Mouse (Mus musculus): ENCODE measurements around the gene Smim14.
A peak's percentile ranks its signal among the peaks of the same experiment; 100 is the strongest.

Smim14 gene

DNA sequence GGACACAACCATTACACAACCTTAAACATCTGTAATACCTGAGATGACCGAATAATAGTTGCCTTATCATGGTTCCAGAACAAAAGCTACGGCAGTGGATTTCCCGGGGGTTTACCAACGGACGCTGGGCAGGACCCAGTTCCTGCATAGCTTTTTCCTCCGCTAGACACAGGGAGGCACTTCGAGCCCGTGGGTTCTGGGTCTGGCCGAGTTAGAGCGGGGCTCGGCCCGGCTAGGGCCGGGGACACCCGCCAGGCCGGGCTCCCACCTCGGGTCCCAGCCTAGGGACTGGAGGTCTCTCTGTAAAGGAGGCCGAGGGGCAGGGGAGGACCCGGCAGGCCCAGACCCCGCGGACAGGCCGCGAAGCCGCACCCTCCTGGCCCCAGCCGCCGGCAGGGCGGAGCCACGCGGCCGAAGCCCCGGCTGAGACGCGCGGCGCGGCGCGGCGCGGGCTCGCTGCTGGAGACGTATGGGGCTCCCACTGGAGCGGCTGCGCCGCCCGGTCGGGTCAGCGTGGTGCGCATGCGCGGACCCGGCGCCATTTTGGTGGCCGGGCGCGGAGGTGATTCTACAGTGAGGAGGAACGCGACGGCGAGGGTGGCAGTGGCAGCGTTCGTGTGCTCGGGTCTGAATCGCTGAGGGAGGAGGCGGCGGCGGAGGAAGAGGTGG is at the start of gene Smim14, which contains the start of gene Ube2k:
Gene Smim14, minus strand, starts transcription at position 434 of the 669 bp plus-strand sequence.
Gene Ube2k, plus strand, starts transcription at position 483 of the 669 bp plus-strand sequence.
- peak; percentile 100 for DNase-seq

DNA sequence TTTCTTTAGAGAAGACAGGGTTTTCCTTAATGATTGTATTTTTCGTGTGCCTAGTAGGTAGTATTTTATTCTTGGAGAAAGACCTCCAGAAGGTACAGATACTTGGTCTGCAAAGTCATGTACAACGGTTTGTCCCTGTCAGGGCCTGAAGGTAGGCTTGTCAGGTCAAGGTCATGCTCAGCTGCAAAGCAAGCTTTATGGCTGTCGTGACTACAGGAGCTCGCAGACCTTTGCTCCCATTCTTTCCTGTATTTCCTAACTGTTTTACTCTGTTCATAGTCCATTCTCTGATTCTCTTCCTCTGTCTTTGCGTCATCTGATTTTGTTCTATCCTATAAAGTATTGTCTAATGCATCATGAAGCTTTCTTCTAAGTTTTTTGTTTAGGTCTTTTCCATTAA is 49.3 kb upstream of the Smim14 start:
- no peak for DNase-seq

GRCm38 (mm10) chr5:65578545-65578944 is 41.6 kb upstream of the Smim14 start:
- DNase-seq: no peak

GRCm38 (mm10) chr5:65575896-65576295 is 38.9 kb upstream of the Smim14 start:
- DNase-seq: no peak

DNA sequence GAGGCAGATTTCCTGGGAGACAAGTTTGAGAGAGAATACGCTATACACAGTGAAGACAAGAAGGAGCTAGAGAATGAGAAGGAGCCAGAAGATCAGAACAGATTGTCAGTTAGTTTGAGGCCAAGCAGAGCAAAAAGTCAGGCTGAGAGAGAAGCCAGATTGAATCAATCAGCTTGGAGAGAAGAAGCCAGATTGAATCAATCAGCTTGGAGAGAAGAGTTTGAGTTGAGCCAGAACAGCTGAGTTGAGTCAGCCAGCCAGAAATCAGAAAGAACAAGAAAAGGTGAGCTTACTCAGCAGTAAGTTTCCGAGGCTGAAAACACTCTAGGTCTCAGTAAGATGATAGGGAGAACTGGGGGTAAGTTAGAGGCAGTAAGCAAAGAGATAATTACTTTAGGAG is 37.9 kb upstream of the Smim14 start:
- DNase-seq: no peak

DNA sequence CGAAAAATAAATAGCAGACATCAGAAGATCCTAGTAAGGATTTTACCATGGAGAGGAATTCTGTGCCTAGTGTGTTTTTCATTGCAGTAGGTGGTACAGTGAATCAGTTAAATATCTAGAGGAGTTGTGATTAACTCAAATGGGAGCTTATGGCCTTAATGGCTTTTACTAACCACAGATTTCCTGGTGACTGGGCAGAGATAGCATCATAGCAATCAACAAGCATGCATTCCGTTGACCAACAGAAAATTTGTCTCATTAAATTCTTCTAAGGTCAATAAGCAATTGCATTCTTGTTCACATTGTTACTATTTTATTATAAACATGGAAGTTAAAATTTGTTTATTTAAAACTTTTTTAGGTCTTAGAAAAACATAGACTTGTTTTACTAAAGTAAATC is 28.5 kb upstream of the Smim14 start:
- DNase-seq: no peak

- DNase-seq: peak; percentile 85
These were observed 24.3 kb upstream of the Smim14 start for GRCm38 (mm10) chr5:65561125-65561893.

GRCm38 (mm10) chr5:65557109-65557508 is 20.1 kb upstream of the Smim14 start:
- DNase-seq: no peak

- peak; percentile 77 for DNase-seq
These were observed 12.7 kb upstream of the Smim14 start for GRCm38 (mm10) chr5:65549677-65550076.

- DNase-seq: peak; percentile 76
These were observed 7.6 kb upstream of the Smim14 start for GRCm38 (mm10) chr5:65544616-65545015.

DNA sequence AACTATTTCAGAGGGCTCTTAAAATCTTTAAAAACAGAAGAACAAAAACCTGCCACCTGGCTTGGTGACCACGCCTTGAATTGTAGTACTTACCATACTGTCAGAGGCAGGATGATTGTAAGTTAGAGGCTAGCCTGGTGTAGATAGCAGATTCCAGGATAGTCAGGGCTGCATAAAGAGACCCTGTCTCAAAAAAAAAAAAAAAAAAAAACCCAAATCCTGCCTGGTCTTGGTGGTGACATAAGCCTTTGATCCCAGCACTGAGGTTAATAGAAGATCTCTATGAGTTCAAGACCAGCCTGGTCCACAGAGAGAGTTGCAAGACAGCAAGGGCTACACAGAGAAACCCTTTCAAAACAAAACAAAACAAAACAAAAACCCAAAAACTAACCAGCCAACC is 6.5 kb upstream of the Smim14 start:
- peak; percentile 28 for DNase-seq

DNA sequence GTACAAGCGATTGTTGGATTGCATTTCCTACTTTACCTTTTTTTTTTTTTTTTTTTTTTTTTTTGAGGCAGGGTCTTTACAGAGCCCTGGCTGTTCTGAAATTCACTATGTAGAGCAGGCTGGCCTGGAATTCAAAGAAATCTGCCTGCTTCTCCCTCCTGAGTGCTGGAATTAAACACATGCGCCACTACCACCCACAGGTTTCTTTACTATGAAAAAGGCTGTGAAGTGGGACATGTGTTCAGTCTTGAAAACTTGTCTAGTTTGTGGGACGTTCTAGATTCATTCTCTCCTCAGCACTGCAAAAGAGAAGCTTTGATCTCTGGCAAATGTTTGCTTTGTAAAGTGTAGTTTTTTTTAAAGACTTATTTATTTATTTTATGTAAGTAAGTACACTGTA is 4.9 kb upstream of the Smim14 start:
- no peak for DNase-seq

GRCm38 (mm10) chr5:65539786-65540185 is 2.8 kb upstream of the Smim14 start:
- DNase-seq: no peak

GRCm38 (mm10) chr5:65538829-65539228 is 1.8 kb upstream of the Smim14 start:
- peak; percentile 2 for DNase-seq

DNA sequence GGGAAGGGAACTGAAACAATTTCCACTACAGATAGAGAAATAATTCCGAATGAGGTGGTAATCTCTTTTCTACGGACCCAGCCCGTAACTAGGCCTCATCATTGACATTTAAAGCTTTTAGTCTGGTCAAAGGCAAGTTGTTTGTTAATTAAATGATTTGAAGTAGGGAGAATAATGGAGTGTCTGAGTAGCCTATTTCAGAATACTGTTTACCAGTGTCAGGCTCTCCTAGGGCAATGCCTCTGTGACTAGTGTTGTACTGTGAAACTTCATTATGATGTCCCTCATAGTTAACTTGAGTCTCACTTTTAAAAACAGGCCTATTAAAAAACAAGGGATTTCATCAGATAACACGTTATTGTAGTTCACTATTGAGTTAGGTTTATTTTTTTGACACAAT is 1.1 kb upstream of the Smim14 start:
- peak; percentile 33 for DNase-seq

- DNase-seq: peak; percentile 97
These were observed 562 bp upstream of the Smim14 start for GRCm38 (mm10) chr5:65537420-65538071.

- DNase-seq: peak; percentile 74
These were observed 917 bp downstream of the Smim14 start for GRCm38 (mm10) chr5:65536068-65536465.

DNA sequence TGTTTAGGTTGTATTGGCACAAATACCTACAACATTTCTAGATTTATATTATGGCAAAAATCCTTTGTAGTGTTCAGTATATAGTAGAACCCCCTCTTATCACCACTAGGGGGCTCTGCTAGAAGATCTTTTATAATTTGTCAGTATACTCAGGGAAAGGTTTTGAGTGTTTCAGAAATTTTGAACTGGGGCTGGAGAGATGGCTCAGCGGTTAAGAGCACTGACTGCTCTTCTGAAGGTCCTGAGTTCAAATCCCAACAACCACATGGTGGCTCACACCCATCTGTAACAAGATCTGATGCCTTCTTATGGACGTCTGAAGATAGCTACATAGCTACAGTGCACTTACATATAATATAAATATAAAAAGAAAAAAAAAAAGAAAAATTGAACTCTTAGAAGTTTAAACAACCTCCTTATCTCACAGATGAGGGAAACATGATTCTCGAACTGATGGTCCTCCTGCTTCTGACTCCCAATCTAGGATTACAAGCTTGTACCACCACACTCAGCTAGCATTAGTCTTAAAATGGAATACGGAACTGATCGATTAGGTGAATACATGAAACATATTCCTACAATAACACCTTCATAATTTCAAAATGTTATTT is 1.4 kb downstream of the Smim14 start:
- peak; percentile 90 for DNase-seq

DNA sequence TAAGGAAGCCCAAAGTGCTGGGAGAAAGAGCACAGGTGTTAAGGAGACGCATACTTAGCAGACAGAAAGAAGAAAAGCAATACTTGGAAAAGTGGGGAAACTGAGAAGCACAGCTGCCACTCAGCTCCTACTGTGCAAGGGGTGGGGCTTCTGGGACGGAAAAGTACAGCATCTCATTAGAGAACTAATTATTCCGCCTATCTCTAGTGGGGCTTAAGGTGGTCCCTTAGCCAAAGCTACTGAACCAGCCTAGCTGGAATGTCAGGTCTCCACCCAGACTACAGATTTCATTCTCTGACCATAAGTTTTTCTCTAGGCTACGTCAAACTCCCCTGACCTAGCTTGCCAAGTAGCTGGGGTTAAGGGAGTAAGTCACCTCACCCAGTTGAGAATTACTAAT is 2.5 kb downstream of the Smim14 start:
- DNase-seq: peak; percentile 74

- no peak for DNase-seq
These were observed 5.7 kb downstream of the Smim14 start for GRCm38 (mm10) chr5:65531283-65531682.

DNA sequence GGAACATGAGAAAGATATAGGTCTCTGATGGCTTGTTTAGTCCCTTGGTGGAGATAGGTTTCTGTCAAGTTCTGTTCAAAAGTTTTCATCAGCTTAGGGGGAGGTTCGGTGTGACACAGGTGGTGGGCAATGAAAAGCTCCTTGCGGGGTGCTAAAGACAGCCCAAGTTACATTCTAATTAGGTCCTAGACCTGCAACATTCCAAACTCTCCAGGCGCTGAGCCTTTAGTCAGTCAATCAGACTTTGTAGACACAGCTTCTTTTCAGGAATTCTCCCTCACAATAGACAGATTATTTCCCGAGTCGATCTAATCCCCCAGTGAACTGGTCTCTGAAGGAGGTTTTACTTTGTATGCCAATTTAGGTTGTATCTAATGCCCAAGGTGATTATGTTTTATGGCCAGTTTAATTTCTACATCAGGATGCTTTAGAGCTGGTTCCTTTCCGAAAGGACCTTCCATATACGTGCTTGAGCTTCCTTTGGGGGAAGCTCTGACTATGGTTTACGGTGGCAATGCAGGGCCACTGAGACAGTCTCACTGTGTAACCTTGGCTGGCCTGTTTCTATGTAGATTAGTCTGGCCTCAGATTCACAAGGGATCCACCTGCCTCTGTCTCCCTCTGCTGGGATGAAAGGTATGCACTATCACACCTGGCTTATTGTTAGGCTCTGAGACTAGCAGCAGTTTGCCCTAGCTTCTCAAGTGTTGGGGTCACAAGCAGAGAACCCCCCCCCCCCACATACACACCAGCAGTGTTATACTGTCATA is 11.1 kb downstream of the Smim14 start:
- DNase-seq: peak; percentile 75

DNA sequence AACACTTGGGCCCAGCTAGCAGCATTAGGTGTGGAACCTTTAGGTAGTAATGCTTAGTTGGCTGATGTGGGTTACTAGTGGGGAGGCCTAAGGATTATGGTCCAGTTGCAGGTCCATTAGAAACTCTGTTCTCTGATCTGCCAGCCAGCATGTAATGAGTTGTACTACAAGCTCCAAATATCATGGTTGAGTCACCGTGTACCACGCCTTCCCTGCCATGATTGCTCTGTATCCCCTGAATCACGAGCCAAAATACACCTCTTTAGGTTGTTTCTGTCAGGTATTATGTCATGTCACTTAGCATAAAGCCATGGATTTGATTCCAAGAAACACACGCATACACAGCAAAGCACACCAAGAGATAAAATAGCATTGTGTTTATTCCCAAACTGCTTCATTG is 12.2 kb downstream of the Smim14 start:
- peak; percentile 17 for DNase-seq

GRCm38 (mm10) chr5:65521803-65522202 is 15.2 kb downstream of the Smim14 start:
- DNase-seq: peak; percentile 27

Data from heart, adult 11 months (tissue).